Mouse (Mus musculus) G1E (cell line): ENCODE results near the gene Wdr92. TPM values are rescaled to one million over a fixed set of nuclear protein-coding genes. Genes with fewer than 3 reads are reported as not detected.
A peak's percentile ranks its signal among the peaks of the same experiment; 100 is the strongest.

Source experiments
- ATAC-seq: 2 replicates; pipeline ENCODE4 v1.8.0; 2016; ENCODE audit warnings: mild to moderate bottlenecking; ENCODE audit not compliant: insufficient number of reproducible peaks, poor library complexity, low FRiP score, severe bottlenecking; ENCODE audit errors: extremely low read depth
- DNase-seq: peaks from one replicate; pipeline ENCODE4 v3.0.0; 2012; ENCODE audit warnings: low spot score
- H3K27me3 ChIP-seq: 2 replicates; pipeline ENCODE4 v1.6.1; 2012; ENCODE audit warnings: mild to moderate bottlenecking, low read length, inconsistent platforms; ENCODE audit not compliant: insufficient read depth
- H3K36me3 ChIP-seq: replicated peaks from 2 replicates; pipeline ENCODE3; 2012; ENCODE audit warnings: mild to moderate bottlenecking, inconsistent platforms
- H3K4me1 ChIP-seq: 2 replicates; pipeline ENCODE4 v1.6.1; 2012; ENCODE audit warnings: low read depth, low read length, inconsistent platforms, mixed read lengths; ENCODE audit not compliant: insufficient read depth
- H3K4me3 ChIP-seq: 2 replicates; pipeline ENCODE4 v1.5.1; 2012; ENCODE audit warnings: low read depth, mild to moderate bottlenecking, inconsistent platforms, low read length, moderate library complexity, mixed read lengths
- H3K9me3 ChIP-seq: replicated peaks from 2 replicates; pipeline ENCODE4 v1.6.1; 2012; ENCODE audit warnings: inconsistent platforms
- CTCF ChIP-seq: IDR thresholded peaks from 2 replicates; pipeline ENCODE4 v1.5.1; 2012; ENCODE audit warnings: low read depth, low read length, inconsistent platforms, mixed read lengths
- GATA1 ChIP-seq: IDR thresholded peaks from 2 replicates; pipeline ENCODE4 v1.6.1; 2012; ENCODE audit warnings: borderline replicate concordance, low read length, inconsistent platforms, mixed read lengths
- GATA2 ChIP-seq: IDR thresholded peaks from 2 replicates; pipeline ENCODE4 v1.6.1; 2012; ENCODE audit warnings: low read depth, low read length, inconsistent platforms, borderline replicate concordance
- POLR2AphosphoS5 ChIP-seq: IDR thresholded peaks from 2 replicates; pipeline ENCODE4 v1.6.1; 2012; ENCODE audit warnings: low read depth, low read length, inconsistent platforms; ENCODE audit not compliant: insufficient replicate concordance
- TAL1 ChIP-seq: conservative IDR thresholded peaks from 2 replicates; pipeline ENCODE4 v1.6.1; 2012; ENCODE audit warnings: low read depth, low read length, inconsistent platforms, mixed read lengths
- polyA plus RNA-seq: library from polyadenylated mRNA; stranded (reverse); fragments of >175 nt; gene quantifications from 2 replicates; pipeline ENCODE4 v1.2.3, GENCODE M21; 2012
- total RNA-seq, 2 experiments: library from RNA; stranded (forward) in 1 of 2; stranded (reverse) in 1 of 2; fragments of 200-1000 nt in 1 of 2; fragments of >200 nt in 1 of 2; fragmentation: Nextera tagmentation in 1 of 2; gene quantifications; 2 replicates each; pipeline ENCODE4 v1.2.3; 2014 to 2017

The Wdr92 gene
- total RNA-seq (2014; fragmentation: Nextera tagmentation) (29.6 and 37.3 TPM in 2 replicates), total RNA-seq (2017) (42.5 and 45.1 TPM in 2 replicates), polyA plus RNA-seq (2.1 and 4.8 TPM in 2 replicates)

- peaks cover 36% of the 10 kb centered on the region for H3K36me3 ChIP-seq
- no peaks in the 10 kb centered on the region for H3K9me3 ChIP-seq
- DNase-seq = no peak
- H3K4me3 ChIP-seq = no peak within 1 kb of the TSS
- peaks cover 32% of the 10 kb centered on the region for H3K4me1 ChIP-seq
- TF ChIP-seq CTCF (no peak), GATA2 (no peak)
- H3K27me3 ChIP-seq = no peaks in the 10 kb centered on the region
- no peak for ATAC-seq
Observed at GRCm38 (mm10) chr11:17181807-17182206, at the start of gene Wdr92. Gene Wdr92 (plus strand): TSS chr11:17182107.

DNA sequence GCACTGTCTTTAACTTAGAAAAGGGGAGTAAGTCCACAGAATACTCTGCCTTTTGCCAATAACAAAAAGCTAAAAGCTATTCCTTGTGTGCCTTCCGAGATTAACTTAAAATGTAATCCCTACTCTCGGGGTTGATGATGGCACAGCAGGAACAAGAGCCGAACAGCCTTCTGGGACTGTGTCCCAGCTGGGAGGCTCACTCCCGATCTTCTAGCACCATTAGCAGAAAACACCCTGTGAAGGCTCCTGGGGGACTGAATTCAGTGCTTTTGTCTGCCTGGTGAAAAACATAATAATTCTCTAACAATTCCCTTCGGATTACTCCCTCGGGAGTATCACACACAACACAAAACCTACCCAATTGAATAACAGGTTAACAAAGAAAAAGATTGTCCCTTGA lies 46.3 kb upstream of the Wdr92 start:
- Histone ChIP-seq H3K4me3 (no peak overlapping the region), H3K27me3 (peaks cover 15% of the 10 kb centered on the region), H3K4me1 (no peaks in the 10 kb centered on the region), H3K36me3 (no peaks in the 10 kb centered on the region), H3K9me3 (no peaks in the 10 kb centered on the region)
- DNase-seq (no peak), ATAC-seq (no peak)
- TF ChIP-seq POLR2AphosphoS5 = no peak
- TF ChIP-seq GATA1 = no peak
- TF ChIP-seq GATA2 = no peak
- TF ChIP-seq CTCF = no peak
- TF ChIP-seq TAL1 = no peak

GRCm38 (mm10) chr11:17138306-17139033 lies 43.4 kb upstream of the Wdr92 start:
- no peak overlapping the region for H3K4me3 ChIP-seq
- peaks cover 16% of the 10 kb centered on the region for H3K27me3 ChIP-seq
- H3K36me3 ChIP-seq = no peaks in the 10 kb centered on the region
- no peaks in the 10 kb centered on the region for H3K9me3 ChIP-seq
- DNase-seq = no peak
- TF ChIP-seq GATA1 (no peak), GATA2 (no peak), POLR2AphosphoS5 (no peak), CTCF (no peak), TAL1 (no peak)
- H3K4me1 ChIP-seq = no peaks in the 10 kb centered on the region
- no peak for ATAC-seq

DNA sequence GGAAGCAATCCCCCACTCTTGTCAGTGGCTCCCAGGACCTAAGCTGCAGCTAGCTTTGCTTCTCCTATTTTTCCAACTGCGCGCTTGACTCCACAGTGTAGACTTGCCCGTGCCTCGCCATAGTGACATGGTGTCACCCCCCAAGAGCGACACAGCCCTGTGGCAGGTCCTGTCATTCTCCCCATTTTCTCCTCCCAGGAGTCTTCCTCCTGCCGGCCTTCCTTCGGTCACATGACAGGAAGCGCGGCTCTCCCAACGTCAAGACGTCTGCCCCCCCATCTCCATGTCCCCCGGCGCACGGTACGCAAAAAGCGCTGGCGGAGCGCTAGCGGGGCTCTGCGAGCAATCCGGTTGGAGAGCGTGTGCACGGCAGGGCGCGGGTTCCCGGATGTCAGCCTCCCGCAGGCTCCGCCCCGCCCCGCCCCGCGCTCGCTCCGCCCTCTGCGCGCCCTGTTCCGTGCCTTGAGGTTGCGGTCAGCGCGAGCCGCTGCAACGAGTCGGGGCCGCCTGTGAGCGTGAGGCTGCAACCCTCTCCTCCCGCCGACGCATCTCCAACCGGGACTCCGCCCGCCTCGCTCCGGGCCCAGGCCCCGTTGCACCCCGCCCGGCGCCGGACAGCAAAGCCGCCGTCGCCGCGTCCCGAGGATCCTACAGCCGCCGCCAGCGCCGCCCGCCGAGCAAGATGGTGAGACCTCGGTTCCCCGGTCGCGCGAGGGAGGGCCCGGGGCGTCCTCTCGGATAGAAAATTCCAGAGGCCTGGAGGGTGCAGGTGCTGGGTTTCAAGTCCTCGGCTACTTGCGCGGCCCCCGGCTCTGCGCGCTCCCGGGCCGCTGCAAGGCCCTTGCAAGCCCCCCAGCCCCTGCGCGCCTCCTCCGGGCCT lies 22.8 kb upstream of the Wdr92 start, which contains the start of gene Ppp3r1:
Ppp3r1 (plus strand) TSS at position 406 of the 880 bp plus-strand sequence.
- H3K4me1 ChIP-seq = peaks cover 37% of the 10 kb centered on the region
- H3K36me3 ChIP-seq = peaks cover 17% of the 10 kb centered on the region
- no peaks in the 10 kb centered on the region for H3K27me3 ChIP-seq
- peak; percentile 80 for DNase-seq
- no peak for TF ChIP-seq GATA2
- no peak for TF ChIP-seq CTCF
- TF ChIP-seq TAL1 = no peak
- TF ChIP-seq POLR2AphosphoS5 = no peak
- TF ChIP-seq GATA1 = no peak
- peak; percentile 91 for ATAC-seq
- no peaks in the 10 kb centered on the region for H3K9me3 ChIP-seq
- H3K4me3 ChIP-seq = peak within 1 kb of the TSS; percentile 87

- TF ChIP-seq GATA2 = no peak
- no peak for TF ChIP-seq GATA1
- no peak for TF ChIP-seq POLR2AphosphoS5
- TF ChIP-seq CTCF = no peak
- no peak for TF ChIP-seq TAL1
- peak overlapping the region; percentile 87 for H3K4me3 ChIP-seq
- H3K9me3 ChIP-seq = no peaks in the 10 kb centered on the region
- H3K27me3 ChIP-seq = no peaks in the 10 kb centered on the region
- ATAC-seq (no peak), DNase-seq (peak; percentile 34)
- H3K36me3 ChIP-seq = peaks cover 19% of the 10 kb centered on the region
- H3K4me1 ChIP-seq = peaks cover 39% of the 10 kb centered on the region
Observed at GRCm38 (mm10) chr11:17159738-17160241, 22.1 kb upstream of the Wdr92 start.

GRCm38 (mm10) chr11:17160242-17160641 lies 21.7 kb upstream of the Wdr92 start:
- ATAC-seq = peak; percentile 58
- DNase-seq = peak; percentile 32
- Histone ChIP-seq H3K27me3 (no peaks in the 10 kb centered on the region), H3K9me3 (no peaks in the 10 kb centered on the region), H3K36me3 (peaks cover 20% of the 10 kb centered on the region), H3K4me1 (peaks cover 41% of the 10 kb centered on the region), H3K4me3 (peak overlapping the region; percentile 87)
- TF ChIP-seq TAL1 (no peak), CTCF (peak; percentile 41; the same call in 1 of the 2 replicates)
